Mouse (Mus musculus) left cerebral cortex, postnatal 10 days (tissue): Measurements from ENCODE around the gene Ckmt1. TPM values are rescaled to one million over a fixed set of nuclear protein-coding genes. Genes with fewer than 3 reads are reported as not detected.

Source experiments
- DNase-seq, 2 experiments: peaks; one replicate each; pipeline ENCODE4 v3.0.0; 2021 to 2022; ENCODE audit warnings: low spot score in 2 of 2, mixed read lengths in 1 of 2; ENCODE audit errors: extremely low spot score in 1 of 2
- intact Hi-C: fragments of 180-260 bp; cut with DNase I; formaldehyde crosslinking; loops from one replicate; pipeline ENCODE4 v1.15.1; 2025
- total RNA-seq, 2 experiments: library from RNA; stranded (reverse); gene quantifications; 2 replicates each; pipeline ENCODE4 v1.2.3; 2021

The Ckmt1 gene
- total RNA-seq, 2 experiments from 2014 or later, result 311 to 312 TPM

- intact Hi-C loops, result loop anchor here (5.0 kb wide), 1 partner anchor 39 kb away; the partner anchor contains the start of genes Ckmt1 and Ppip5k1
These were observed 39.1 kb downstream of the Ckmt1 start for GRCm38 (mm10) chr2:121396624-121397023.

GRCm38 (mm10) chr2:121403296-121403695 is 45.8 kb downstream of the Ckmt1 start:
- no peak for DNase-seq
- intact Hi-C loops, result no loop called here

More at GRCm38 (mm10) chr2:121396624-121397023, 39.1 kb downstream of the Ckmt1 start:
- peak; percentile 66 to 83 for DNase-seq

GRCm38 (mm10) chr2:121408160-121408559 is 50.6 kb downstream of the Ckmt1 start:
- DNase-seq, result peak in 1 of 2 experiments; percentile 22
- intact Hi-C loops, result no loop called here

- DNase-seq, result no peak
- intact Hi-C loops, result no loop called here
These were observed 55.4 kb downstream of the Ckmt1 start for GRCm38 (mm10) chr2:121412843-121413386.

Other genes starting within 250 kb of the Ckmt1 start
- gene Tgm7, start 247.9 kb upstream of the Ckmt1 start, total RNA-seq, result not detected
- gene Adal, start 217.3 kb upstream of the Ckmt1 start, total RNA-seq, result 10 to 100 TPM; 17.7 to 17.8 TPM
- 1 to 10 TPM; 8.0 to 8.9 TPM for gene Lcmt2, start 217.1 kb upstream of the Ckmt1 start, total RNA-seq
- gene Tubgcp4, start 187.1 kb upstream of the Ckmt1 start, total RNA-seq, result 10 to 100 TPM; 31.8 to 32.2 TPM
- gene Zscan29, start 186.6 kb upstream of the Ckmt1 start, total RNA-seq, result 1 to 10 TPM; 4.7 to 5.7 TPM
- gene Trp53bp1, start 86.3 kb upstream of the Ckmt1 start, total RNA-seq, result 100 to 1,000 TPM; 173 to 183 TPM
- 100 to 1,000 TPM; 391 to 400 TPM for gene Map1a, start 68.1 kb upstream of the Ckmt1 start, total RNA-seq
- gene Ppip5k1, start 2.3 kb upstream of the Ckmt1 start, total RNA-seq, result 10 to 100 TPM; 50.4 to 55.7 TPM
- not detected for gene Strc, start 29.5 kb downstream of the Ckmt1 start, total RNA-seq
- gene Pdia3, start 56.1 kb downstream of the Ckmt1 start, total RNA-seq, result 100 to 1,000 TPM; 198 to 214 TPM
- 1 to 10 TPM; 4.5 to 4.8 TPM for gene Catsper2, start 56.1 kb downstream of the Ckmt1 start, total RNA-seq
- gene Ell3, start 86.6 kb downstream of the Ckmt1 start, total RNA-seq, result not detected
- gene Serf2, start 91.5 kb downstream of the Ckmt1 start, total RNA-seq, result 100 to 1,000 TPM; 129 to 153 TPM
- gene Hypk, start 95.6 kb downstream of the Ckmt1 start, total RNA-seq, result 10 to 100 TPM; 23.7 to 25.8 TPM
- 1 to 10 TPM; 1.2 to 1.3 TPM for gene Serinc4, start 99.1 kb downstream of the Ckmt1 start, total RNA-seq
- gene Mfap1b, start 116.4 kb downstream of the Ckmt1 start, total RNA-seq, result 10 to 100 TPM; 35.1 to 37.0 TPM
- gene Mfap1a, start 149.0 kb downstream of the Ckmt1 start, total RNA-seq, result 10 to 100 TPM; 31.2 to 32.7 TPM
- gene Wdr76, start 149.0 kb downstream of the Ckmt1 start, total RNA-seq, result 1 to 10 TPM; 4.2 to 4.4 TPM